Mouse (Mus musculus) fat pad, adult 2 months (tissue): ENCODE measurements at regions not wholly inside any gene's neighbourhood (a gene's known extent, or its start where the extent isn't known, plus 50 kb on each side); places are given as distances from the start of the nearest gene placed in this dataset.

Experiments used
- DNase-seq: peaks from one replicate; pipeline ENCODE4 v3.0.0-alpha.2; 2011; ENCODE audit warnings: low read depth, low spot score; ENCODE audit errors: extremely low read depth

GRCm38 (mm10) chr10:16589399-16589798 is 1133.6 kb upstream of the Cited2 start:
- DNase-seq = no peak

GRCm38 (mm10) chr10:16592870-16593269 is 1130.1 kb upstream of the Cited2 start:
- no peak for DNase-seq

GRCm38 (mm10) chr10:16600041-16600440 is 1123.0 kb upstream of the Cited2 start:
- DNase-seq = no peak

- DNase-seq = no peak
These were observed 1122.3 kb upstream of the Cited2 start for GRCm38 (mm10) chr10:16600551-16601224.

- DNase-seq = no peak
These were observed 1121.8 kb upstream of the Cited2 start for GRCm38 (mm10) chr10:16601225-16601595.

GRCm38 (mm10) chr10:16608339-16608738 is 1114.7 kb upstream of the Cited2 start:
- DNase-seq = no peak

- no peak for DNase-seq
These were observed 1104.3 kb upstream of the Cited2 start for GRCm38 (mm10) chr10:16618752-16619151.

GRCm38 (mm10) chr10:16619584-16619983 is 1103.4 kb upstream of the Cited2 start:
- no peak for DNase-seq

GRCm38 (mm10) chr10:16620804-16621559 is 1102.0 kb upstream of the Cited2 start:
- DNase-seq = no peak

GRCm38 (mm10) chr10:16622821-16623220 is 1100.2 kb upstream of the Cited2 start:
- DNase-seq = no peak

- DNase-seq = no peak
These were observed 1089.8 kb upstream of the Cited2 start for GRCm38 (mm10) chr10:16633236-16633635.

GRCm38 (mm10) chr10:16635463-16635862 is 1087.6 kb upstream of the Cited2 start:
- no peak for DNase-seq

- no peak for DNase-seq
These were observed 1086.0 kb upstream of the Cited2 start for GRCm38 (mm10) chr10:16637006-16637405.

GRCm38 (mm10) chr10:16638111-16638510 is 1084.9 kb upstream of the Cited2 start:
- no peak for DNase-seq

- DNase-seq = no peak
These were observed 1082.9 kb upstream of the Cited2 start for GRCm38 (mm10) chr10:16640136-16640535.

GRCm38 (mm10) chr10:16650120-16650519 is 1072.9 kb upstream of the Cited2 start:
- no peak for DNase-seq

- no peak for DNase-seq
These were observed 1070.6 kb upstream of the Cited2 start for GRCm38 (mm10) chr10:16652450-16652849.

- DNase-seq = no peak
These were observed 1058.5 kb upstream of the Cited2 start for GRCm38 (mm10) chr10:16664483-16664882.

- no peak for DNase-seq
These were observed 1052.7 kb upstream of the Cited2 start for GRCm38 (mm10) chr10:16670286-16670685.

GRCm38 (mm10) chr10:16681001-16681400 is 1042.0 kb upstream of the Cited2 start:
- no peak for DNase-seq

- DNase-seq = no peak
These were observed 1037.7 kb upstream of the Cited2 start for GRCm38 (mm10) chr10:16685352-16685751.

GRCm38 (mm10) chr10:16706976-16707375 is 1016.0 kb upstream of the Cited2 start:
- no peak for DNase-seq
